Mouse (Mus musculus): Measurements from ENCODE around the gene Zfp62. TPM values are rescaled to one million over a fixed set of nuclear protein-coding genes. Genes with fewer than 3 reads are reported as not detected.

Gene Zfp62
- total and polyA plus RNA-seq, 3 experiments: 16.7 to 132 (median 31.8) TPM

DNA sequence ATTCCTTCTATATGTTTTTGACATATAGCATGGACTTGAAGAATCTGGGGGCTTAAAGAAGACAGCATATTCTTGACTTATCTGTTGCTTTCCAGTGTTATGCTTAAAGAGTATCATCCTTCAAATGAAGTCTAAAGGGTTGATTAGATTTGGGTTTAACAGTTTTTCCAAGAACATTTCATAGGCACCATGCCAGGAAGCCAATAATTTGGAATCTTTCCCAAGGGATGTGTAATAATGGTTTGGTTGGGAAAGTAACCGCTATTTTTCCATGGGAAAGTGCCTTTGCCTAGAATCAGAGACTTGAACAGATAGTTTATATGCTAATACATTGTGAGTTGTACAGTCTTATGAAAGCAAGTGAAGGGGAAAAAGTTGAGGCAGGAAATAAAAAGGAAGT lies 33.8 kb downstream of the Zfp62 start:
- Histone ChIP-seq H3K79me2 (ENCODE audit: control insufficient read depth, insufficient read depth, low read length, poor library complexity) (no peaks in the 10 kb centered on the region), H3K4me1 (ENCODE audit: control insufficient read depth in 1 of 2, insufficient read depth in 2 of 2, low read length in 2 of 2) (peaks cover 13 to 21% of the 10 kb centered on the region in 2 experiments), H3K27ac (ENCODE audit: control insufficient read depth, low read depth, low read length) (no peak overlapping the region), H3K9ac (ENCODE audit: control insufficient read depth, low read depth, low read length, poor library complexity, severe bottlenecking) (no peak overlapping the region), H3K9me3 (replicated peaks; ENCODE audit: insufficient read depth, low read length) (no peaks in the 10 kb centered on the region), H3K36me3 (ENCODE audit: control insufficient read depth in 1 of 2, insufficient read depth in 2 of 2, low read length in 2 of 2) (peaks cover 0 to 21% of the 10 kb centered on the region in 2 experiments; a peak in 2 of 4 replicates), H3K4me3 (ENCODE audit: control insufficient read depth in 1 of 2, insufficient read depth in 1 of 2, low read depth in 2 of 2, low read length in 2 of 2) (no peak overlapping the region), H3K27me3 (ENCODE audit: control insufficient read depth in 1 of 2, insufficient read depth in 2 of 2, low read length in 2 of 2) (no peaks in the 10 kb centered on the region)
- TF ChIP-seq POLR2AphosphoS5 (IDR thresholded peaks at IDR 0.05; ENCODE audit: borderline replicate concordance, low read depth, low read length) (no peak), ETS1 (IDR thresholded peaks at IDR 0.05; ENCODE audit: low read depth, low read length) (no peak), UBTF (IDR thresholded peaks at IDR 0.05; ENCODE audit: borderline replicate concordance, insufficient read depth, low read depth, low read length) (no peak), MXI1 (IDR thresholded peaks at IDR 0.05; ENCODE audit: low read depth, low read length) (no peak), TAL1 (IDR thresholded peaks at IDR 0.05; ENCODE audit: low read length) (no peak), ZC3H11A (IDR thresholded peaks at IDR 0.05; ENCODE audit: low read depth, low read length) (no peak), NRF1 (IDR thresholded peaks at IDR 0.05; ENCODE audit: insufficient read depth, low read depth, low read length, poor library complexity, severe bottlenecking) (no peak), ELF1 (IDR thresholded peaks at IDR 0.05; ENCODE audit: low read depth, low read length) (no peak), JUND (IDR thresholded peaks at IDR 0.05; ENCODE audit: low read depth, low read length) (no peak), HCFC1 (IDR thresholded peaks at IDR 0.05; ENCODE audit: low read depth, low read length) (no peak), MYB (IDR thresholded peaks at IDR 0.05; ENCODE audit: low read depth, low read length) (no peak), NELFE (IDR thresholded peaks at IDR 0.05; ENCODE audit: low read depth, low read length) (no peak), POLR2AphosphoS2 (IDR thresholded peaks at IDR 0.05; ENCODE audit: low read length) (no peak), EP300 (IDR thresholded peaks at IDR 0.05; ENCODE audit: low read depth in 1 of 2, low read length in 2 of 2) (no peak), BHLHE40 (IDR thresholded peaks at IDR 0.05; ENCODE audit: borderline replicate concordance, low read depth, low read length) (no peak), GATA1 (IDR thresholded peaks at IDR 0.05; ENCODE audit: low read depth, low read length) (no peak), TBP (IDR thresholded peaks at IDR 0.05; ENCODE audit: low read depth, low read length) (no peak), SIN3A (IDR thresholded peaks at IDR 0.05; ENCODE audit: low read length) (no peak), CHD2 (IDR thresholded peaks at IDR 0.05; ENCODE audit: low read length) (no peak), MAX (IDR thresholded peaks at IDR 0.05; ENCODE audit: low read length) (no peak)
- DNase-seq (ENCODE audit: low read depth, low spot score): no peak

DNA sequence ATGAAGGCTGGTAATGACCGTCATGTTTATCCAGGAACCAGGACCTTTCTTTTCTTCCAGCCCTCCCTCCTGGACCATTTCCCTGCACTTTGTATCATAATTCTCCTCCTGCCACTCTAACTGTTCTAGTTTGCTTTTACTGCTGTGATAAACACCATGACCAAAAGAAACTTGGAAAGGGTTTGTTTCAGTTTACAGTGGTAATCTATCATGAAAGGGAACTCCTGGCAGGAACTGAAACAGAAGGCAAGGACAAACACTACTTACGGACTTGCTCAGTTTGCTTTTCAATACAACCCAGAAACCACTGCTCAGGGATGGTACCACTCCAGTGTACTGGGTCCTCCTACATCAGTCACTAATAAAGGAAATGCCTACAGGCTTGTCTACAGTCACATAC lies 34.4 kb downstream of the Zfp62 start:
- H3K27ac ChIP-seq (ENCODE audit: control insufficient read depth, low read depth, low read length): no peak overlapping the region
- no peak overlapping the region for H3K4me3 ChIP-seq (ENCODE audit: control insufficient read depth in 1 of 2, insufficient read depth in 1 of 2, low read depth in 2 of 2, low read length in 2 of 2)

More for the DNA sequence above, 34.4 kb downstream of the Zfp62 start:
- Histone ChIP-seq H3K27me3 (ENCODE audit: control insufficient read depth in 1 of 2, insufficient read depth in 2 of 2, low read length in 2 of 2) (no peaks in the 10 kb centered on the region), H3K9ac (ENCODE audit: control insufficient read depth, low read depth, low read length, poor library complexity, severe bottlenecking) (no peak overlapping the region), H3K9me3 (replicated peaks; ENCODE audit: insufficient read depth, low read length) (no peaks in the 10 kb centered on the region), H3K4me1 (ENCODE audit: control insufficient read depth in 1 of 2, insufficient read depth in 2 of 2, low read length in 2 of 2) (peaks cover 17 to 24% of the 10 kb centered on the region in 2 experiments), H3K79me2 (ENCODE audit: control insufficient read depth, insufficient read depth, low read length, poor library complexity) (no peaks in the 10 kb centered on the region), H3K36me3 (ENCODE audit: control insufficient read depth in 1 of 2, insufficient read depth in 2 of 2, low read length in 2 of 2) (peaks cover 0 to 27% of the 10 kb centered on the region in 2 experiments; a peak in 2 of 4 replicates)
- no peak for DNase-seq (ENCODE audit: low read depth, low spot score)
- TF ChIP-seq ZC3H11A (IDR thresholded peaks at IDR 0.05; ENCODE audit: low read depth, low read length): no peak
- TF ChIP-seq ZNF384 (IDR thresholded peaks at IDR 0.05; ENCODE audit: low read depth, low read length): no peak
- no peak for TF ChIP-seq GABPA (IDR thresholded peaks at IDR 0.05; ENCODE audit: low read depth, low read length)
- no peak for TF ChIP-seq NELFE (IDR thresholded peaks at IDR 0.05; ENCODE audit: low read depth, low read length)
- no peak for TF ChIP-seq USF2 (IDR thresholded peaks at IDR 0.05; ENCODE audit: borderline replicate concordance in 1 of 2, insufficient read depth in 1 of 2, low read depth in 1 of 2, low read length in 2 of 2)
- no peak for TF ChIP-seq TBP (IDR thresholded peaks at IDR 0.05; ENCODE audit: low read depth, low read length)
- TF ChIP-seq ETS1 (IDR thresholded peaks at IDR 0.05; ENCODE audit: low read depth, low read length): no peak
- no peak for TF ChIP-seq BHLHE40 (IDR thresholded peaks at IDR 0.05; ENCODE audit: borderline replicate concordance, low read depth, low read length)
- no peak for TF ChIP-seq EP300 (IDR thresholded peaks at IDR 0.05; ENCODE audit: low read depth in 1 of 2, low read length in 2 of 2)
- no peak for TF ChIP-seq ZMIZ1 (IDR thresholded peaks at IDR 0.05; ENCODE audit: low read depth, low read length)
- no peak for TF ChIP-seq MYB (IDR thresholded peaks at IDR 0.05; ENCODE audit: low read depth, low read length)
- TF ChIP-seq ELF1 (IDR thresholded peaks at IDR 0.05; ENCODE audit: low read depth, low read length): no peak
- no peak for TF ChIP-seq KAT2A (conservative IDR thresholded peaks at IDR 0.05; ENCODE audit: low read depth, low read length)
- TF ChIP-seq UBTF (IDR thresholded peaks at IDR 0.05; ENCODE audit: borderline replicate concordance, insufficient read depth, low read depth, low read length): no peak
- no peak for TF ChIP-seq TAL1 (IDR thresholded peaks at IDR 0.05; ENCODE audit: low read length)
- no peak for TF ChIP-seq NRF1 (IDR thresholded peaks at IDR 0.05; ENCODE audit: insufficient read depth, low read depth, low read length, poor library complexity, severe bottlenecking)
- no peak for TF ChIP-seq USF1 (IDR thresholded peaks at IDR 0.05; ENCODE audit: low read depth, low read length)
- TF ChIP-seq MAX (IDR thresholded peaks at IDR 0.05; ENCODE audit: low read length): no peak
- no peak for TF ChIP-seq POLR2AphosphoS2 (IDR thresholded peaks at IDR 0.05; ENCODE audit: low read length)
